Mouse (Mus musculus) midbrain, postnatal 0 days (tissue): ENCODE measurements at regions not wholly inside any gene's neighbourhood (a gene's known extent, or its start where the extent isn't known, plus 50 kb on each side); places are given as distances from the start of the nearest gene placed in this dataset.

Source experiments
- ATAC-seq: fragments of 200-750 bp; cut with Nextera tagmentation; 2 replicates; pipeline ENCODE4 v1.8.0; 2017; ENCODE audit warnings: moderate number of reproducible peaks, mild to moderate bottlenecking, moderate TSS enrichment, moderate library complexity; ENCODE audit not compliant: low FRiP score
- DNase-seq: peaks from one replicate; pipeline ENCODE4 v3.0.0-alpha.2; 2015; ENCODE audit warnings: low spot score
- H3K27ac ChIP-seq: fragments of 300-500 bp; sonication (generic); 2 replicates; pipeline ENCODE4 v1.5.1; 2014; ENCODE audit warnings: low read depth, mild to moderate bottlenecking, low read length, mixed read lengths
- H3K27me3 ChIP-seq: fragments of 300-500 bp; sonication (generic); 2 replicates; pipeline ENCODE4 v1.6.1; 2014; ENCODE audit warnings: low read length, control low read depth, mixed read lengths; ENCODE audit not compliant: insufficient read depth
- H3K36me3 ChIP-seq: fragments of 300-500 bp; sonication (generic); 2 replicates; pipeline ENCODE4 v1.6.1; 2014; ENCODE audit warnings: low read length, control low read depth, mixed read lengths; ENCODE audit not compliant: insufficient read depth
- H3K4me1 ChIP-seq: fragments of 300-500 bp; sonication (generic); 2 replicates; pipeline ENCODE4 v1.6.1; 2014; ENCODE audit warnings: mild to moderate bottlenecking, control low read depth, antibody characterized with exemption, low read length, mixed read lengths; ENCODE audit not compliant: insufficient read depth
- H3K4me2 ChIP-seq: fragments of 300-500 bp; sonication (generic); 2 replicates; pipeline ENCODE4 v1.6.1; 2014; ENCODE audit warnings: low read depth, mild to moderate bottlenecking, low read length, mixed read lengths; ENCODE audit not compliant: poor library complexity, severe bottlenecking
- H3K4me3 ChIP-seq: fragments of 300-500 bp; sonication (generic); 2 replicates; pipeline ENCODE4 v1.5.1; 2014; ENCODE audit warnings: low read depth, mild to moderate bottlenecking, low read length, moderate library complexity
- H3K9ac ChIP-seq: fragments of 300-500 bp; sonication (generic); replicated peaks from 2 replicates; pipeline ENCODE4 v1.6.1; 2014; ENCODE audit warnings: mild to moderate bottlenecking, low read length, moderate library complexity, mixed read lengths; ENCODE audit not compliant: poor library complexity, severe bottlenecking
- H3K9me3 ChIP-seq: fragments of 300-500 bp; sonication (generic); 2 replicates; pipeline ENCODE4 v1.6.1; 2016; ENCODE audit warnings: low read length, control low read depth
- CTCF ChIP-seq: IDR thresholded peaks from 2 replicates; pipeline ENCODE4 v1.5.1; 2016; ENCODE audit warnings: antibody characterized with exemption, mild to moderate bottlenecking
- WGBS: fragments of 180-500 bp; shearing (Covaris S2); extraction: QIAGEN DNeasy Blood & Tissue Kit; methylation state at CpG from one replicate; pipeline ENCODE4 v1.1.7; 2014; 5-methylcytosine and 5-hydroxymethylcytosine counted together

DNA sequence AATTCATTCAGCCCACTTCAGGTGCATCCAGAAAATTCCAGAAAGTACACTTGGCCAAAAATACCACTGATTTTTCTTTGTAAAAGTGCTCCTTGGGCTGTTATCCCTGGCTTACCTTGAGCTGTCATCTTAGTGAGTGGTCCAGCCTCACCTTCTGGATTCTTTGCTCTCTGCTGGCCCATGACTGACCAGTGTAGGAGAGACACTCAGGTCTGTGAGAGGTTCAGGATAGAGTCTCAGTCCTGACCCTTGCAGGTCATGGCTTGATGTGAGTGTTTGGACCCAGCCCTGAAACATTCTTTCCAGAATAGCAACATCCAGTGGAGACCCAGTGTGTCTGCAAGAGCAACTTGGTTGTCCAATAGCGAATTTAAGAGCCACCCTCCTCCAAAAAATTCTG is 182.0 kb downstream of the Irx2 start:
- no peak for TF ChIP-seq CTCF

DNA sequence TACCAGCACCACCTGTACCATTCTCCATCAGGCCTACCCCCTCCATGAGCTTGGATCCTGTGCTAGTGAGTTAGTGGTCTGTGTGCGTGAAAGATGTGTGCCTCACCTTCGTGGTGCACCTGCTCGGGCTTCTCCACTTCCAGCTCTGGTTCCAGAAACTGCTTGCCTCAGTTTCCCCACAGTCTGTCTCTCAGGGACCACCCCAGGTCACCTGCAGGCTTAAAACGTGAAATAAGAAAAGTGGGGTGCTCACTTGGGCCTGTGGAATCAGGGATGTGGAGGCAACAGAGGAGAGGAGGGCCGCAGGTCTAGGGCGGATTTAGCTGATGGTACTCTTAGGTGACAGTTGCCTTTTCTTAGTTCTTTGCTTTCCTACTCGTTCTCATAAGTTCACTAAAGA is 186.0 kb downstream of the Irx2 start:
- TF ChIP-seq CTCF = no peak
- H3K9me3 ChIP-seq = no peaks in the 10 kb centered on the region
- no peaks in the 10 kb centered on the region for H3K36me3 ChIP-seq
- H3K4me1 ChIP-seq = peaks cover 4% of the 10 kb centered on the region; the same call in 1 of the 2 replicates
- no peak overlapping the region for H3K4me3 ChIP-seq
- no peak overlapping the region for H3K27ac ChIP-seq
- no peak overlapping the region for H3K9ac ChIP-seq
- DNase-seq (no peak), ATAC-seq (no peak)
- 41% methylated on average over 7 of the region's 7 CpGs for WGBS
- peaks cover 12% of the 10 kb centered on the region; the same call in 1 of the 2 replicates for H3K27me3 ChIP-seq
- no peak overlapping the region for H3K4me2 ChIP-seq

More for the DNA sequence above, 182.0 kb downstream of the Irx2 start:
- Histone ChIP-seq H3K9me3 (no peaks in the 10 kb centered on the region), H3K27ac (no peak overlapping the region), H3K4me1 (no peaks in the 10 kb centered on the region), H3K4me3 (no peak overlapping the region), H3K9ac (no peak overlapping the region), H3K36me3 (no peaks in the 10 kb centered on the region), H3K27me3 (0 out of 2 replicates have a peak, but pooled peaks cover 6% of the 10 kb centered on the region), H3K4me2 (no peak overlapping the region)
- 81% methylated on average over 1 of the region's 1 CpGs for WGBS
- DNase-seq (no peak), ATAC-seq (no peak)

DNA sequence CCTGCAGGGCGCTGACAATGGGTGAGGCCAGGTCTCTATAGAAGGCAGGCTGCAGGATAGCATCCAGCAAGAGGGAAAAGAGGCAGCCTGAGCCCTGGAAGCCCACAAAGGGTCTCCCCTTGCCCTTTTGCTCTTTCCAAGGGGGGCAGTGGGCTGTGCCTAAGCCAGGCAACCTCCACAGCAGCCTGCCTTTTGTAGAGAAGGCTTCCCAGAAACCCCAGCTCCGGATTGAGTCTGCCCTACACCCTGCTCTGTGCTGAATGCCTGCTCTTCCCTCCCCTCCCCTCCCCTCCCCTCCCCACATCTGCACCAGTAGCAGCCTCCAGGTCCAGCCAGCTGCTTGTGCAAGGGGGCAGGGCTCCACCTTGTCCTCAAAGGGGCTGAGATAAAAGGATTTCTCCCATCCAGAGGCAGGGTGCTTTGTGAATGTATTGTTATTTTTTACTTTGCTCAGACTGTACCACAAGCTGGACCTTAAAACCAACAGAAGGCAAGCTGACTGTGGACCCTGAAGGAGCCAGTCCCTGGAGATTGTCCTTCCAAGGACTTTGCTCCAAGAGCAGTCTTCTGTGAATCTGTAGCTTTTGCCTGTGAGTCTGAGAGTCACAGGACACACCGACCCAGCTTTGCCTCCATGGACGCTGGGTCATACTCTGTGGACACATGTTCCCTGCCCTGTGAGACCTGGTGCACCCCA is 186.8 kb downstream of the Irx2 start:
- Histone ChIP-seq H3K9me3 (no peaks in the 10 kb centered on the region), H3K36me3 (no peaks in the 10 kb centered on the region), H3K4me3 (no peak overlapping the region), H3K27ac (no peak overlapping the region), H3K4me2 (no peak overlapping the region), H3K4me1 (peaks cover 4% of the 10 kb centered on the region; the same call in 1 of the 2 replicates), H3K27me3 (peaks cover 12% of the 10 kb centered on the region; the same call in 1 of the 2 replicates), H3K9ac (no peak overlapping the region)
- DNase-seq = no peak
- ATAC-seq = no peak
- WGBS = 23% methylated on average over 4 of the region's 4 CpGs
- no peak for TF ChIP-seq CTCF

DNA sequence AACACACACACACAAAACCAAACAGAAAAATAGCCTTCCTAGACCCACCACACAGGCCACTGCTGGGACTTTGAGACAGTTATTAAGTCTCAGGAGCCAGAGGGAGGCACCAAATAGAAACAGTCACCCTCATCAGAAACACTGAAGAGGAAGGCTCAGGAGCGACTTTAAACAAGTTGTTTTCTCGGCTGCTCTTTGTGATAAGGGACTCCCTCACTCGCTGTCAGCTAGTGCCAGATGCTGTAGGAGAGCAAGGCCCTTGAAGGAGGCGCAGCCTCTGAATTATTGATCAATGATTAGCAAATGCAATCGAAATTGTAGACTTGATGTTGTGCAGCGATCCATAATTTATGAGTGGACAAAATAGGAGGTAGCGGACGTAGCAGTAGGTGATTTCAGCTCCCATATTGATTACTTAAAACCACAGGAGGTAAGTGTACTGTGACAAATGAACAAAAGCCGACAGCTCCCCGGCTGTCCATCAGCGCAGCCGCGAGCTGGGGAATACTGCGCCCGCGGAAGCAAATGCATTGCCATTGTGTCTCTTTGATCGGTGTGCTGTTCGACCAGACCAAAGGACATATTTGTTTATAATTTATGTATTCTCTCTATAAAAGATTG is 187.4 kb downstream of the Irx2 start:
- Histone ChIP-seq H3K9me3 (no peaks in the 10 kb centered on the region), H3K27ac (no peak overlapping the region), H3K4me1 (peaks cover 4% of the 10 kb centered on the region; the same call in 1 of the 2 replicates), H3K27me3 (peaks cover 12% of the 10 kb centered on the region; the same call in 1 of the 2 replicates), H3K4me3 (no peak overlapping the region), H3K9ac (no peak overlapping the region), H3K4me2 (peak overlapping the region; percentile 32), H3K36me3 (no peaks in the 10 kb centered on the region)
- DNase-seq = peak; percentile 13
- ATAC-seq = peak; percentile 19; the same call in 1 of the 2 replicates
- 9% methylated on average over 18 of the region's 18 CpGs for WGBS
- TF ChIP-seq CTCF = no peak

DNA sequence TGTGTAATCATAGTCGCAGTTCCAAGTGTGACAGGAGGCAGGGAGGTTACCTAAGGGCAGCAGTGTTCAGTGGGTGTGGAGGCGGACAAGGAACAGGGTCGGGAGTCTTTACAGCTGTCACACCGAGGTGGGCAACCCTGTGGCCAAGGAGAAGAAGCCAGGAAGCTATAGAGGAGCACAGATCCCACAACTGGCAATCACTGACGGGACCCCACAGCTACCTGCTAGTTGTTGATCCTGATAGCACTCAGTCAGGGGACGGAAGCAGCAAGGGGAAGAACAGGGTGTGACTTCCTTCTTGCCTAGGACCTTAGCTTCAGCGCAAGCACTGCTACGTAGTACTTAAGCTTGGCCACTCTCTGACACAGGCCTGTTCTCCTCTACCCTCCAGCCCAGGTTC is 188.2 kb downstream of the Irx2 start:
- no peak overlapping the region for H3K27ac ChIP-seq
- ATAC-seq (no peak), DNase-seq (no peak)
- no peaks in the 10 kb centered on the region for H3K36me3 ChIP-seq
- H3K4me3 ChIP-seq = no peak overlapping the region
- no peak overlapping the region; the same call in 1 of the 2 replicates for H3K4me2 ChIP-seq
- H3K9me3 ChIP-seq = no peaks in the 10 kb centered on the region
- H3K4me1 ChIP-seq = peaks cover 4% of the 10 kb centered on the region; the same call in 1 of the 2 replicates
- no peak for TF ChIP-seq CTCF
- WGBS = 38% methylated on average over 8 of the region's 8 CpGs
- H3K27me3 ChIP-seq = peaks cover 12% of the 10 kb centered on the region; the same call in 1 of the 2 replicates
- H3K9ac ChIP-seq = no peak overlapping the region

DNA sequence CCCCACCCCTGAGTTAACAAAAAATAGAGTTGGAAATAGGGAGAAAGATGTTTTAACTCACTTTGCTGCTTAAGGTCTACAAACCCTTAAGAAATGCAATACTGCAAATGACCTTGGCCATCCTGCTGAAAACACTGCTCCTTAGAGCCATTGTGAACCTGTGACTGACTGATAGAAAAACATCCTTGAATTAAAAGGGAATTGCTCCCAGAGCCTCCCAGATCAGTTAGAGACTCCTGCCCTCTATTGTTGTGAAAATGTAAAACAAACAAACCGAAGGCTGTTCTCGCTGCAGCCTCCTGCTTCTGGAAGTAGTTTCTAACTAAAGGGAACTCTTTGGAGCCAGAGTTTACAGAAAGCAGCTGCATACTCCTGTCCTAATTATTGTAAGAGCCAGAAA is 188.9 kb downstream of the Irx2 start:
- Histone ChIP-seq H3K36me3 (no peaks in the 10 kb centered on the region), H3K9ac (no peak overlapping the region), H3K4me3 (no peak overlapping the region), H3K27ac (no peak overlapping the region), H3K27me3 (peaks cover 12% of the 10 kb centered on the region; the same call in 1 of the 2 replicates), H3K4me1 (peaks cover 4% of the 10 kb centered on the region; the same call in 1 of the 2 replicates), H3K9me3 (no peaks in the 10 kb centered on the region), H3K4me2 (no peak overlapping the region)
- DNase-seq (peak; percentile 19), ATAC-seq (no peak)
- WGBS = 25% methylated on average over 2 of the region's 2 CpGs
- TF ChIP-seq CTCF = peak; percentile 41
